Mouse (Mus musculus): ENCODE results near the gene Prkar2a. TPM values are rescaled to one million over a fixed set of nuclear protein-coding genes. Genes with fewer than 3 reads are reported as not detected.
"Not testable (repeated sequence)": the region's sequence is repeated elsewhere in the genome, so short reads cannot be mapped to it uniquely, and the experiment has no call there.

Prkar2a gene
- 59.3 and 63.8 TPM in 2 replicates for polyA plus RNA-seq (2016; fragmentation: Nextera tagmentation; extraction: Ambion mirVana)

DNA sequence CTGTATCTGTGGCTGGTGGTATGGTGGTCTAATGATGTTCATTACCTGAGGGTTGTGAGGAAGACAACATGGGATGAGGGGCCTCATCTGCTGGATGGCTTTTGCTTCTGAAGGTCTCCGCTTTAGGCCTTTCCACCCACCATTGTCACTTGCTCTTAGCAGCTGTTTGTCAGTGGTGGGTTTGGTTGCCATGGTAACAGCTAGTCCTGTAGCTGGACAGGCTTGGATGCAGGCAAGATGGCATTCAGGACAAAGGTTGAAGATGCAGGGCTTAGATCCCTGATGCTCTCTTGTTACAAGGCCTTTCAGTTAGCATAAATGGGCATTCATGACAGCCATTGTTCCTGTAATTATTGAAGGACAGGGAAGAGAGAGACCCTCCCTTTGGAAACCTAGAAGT lies at the start of gene Prkar2a:
Prkar2a (plus strand) TSS at position 209 of the 400 bp plus-strand sequence.
- Histone ChIP-seq H3K9me3 (replicated peaks) (no peaks in the 10 kb centered on the region), H3K36me3 (0 out of 2 replicates have a peak, but pooled peaks cover under 1% of the 10 kb centered on the region), H3K4me3 (no peak within 1 kb of the TSS), H3K27me3 (peaks cover 8% of the 10 kb centered on the region; the same call in 1 of the 2 replicates), H3K9ac (no peak within 1 kb of the TSS), H3K4me1 (peaks cover 38% of the 10 kb centered on the region), H3K4me2 (replicated peaks) (no peak within 1 kb of the TSS), H3K27ac (peak within 1 kb of the TSS; percentile 74)
- peak; percentile 12; the same call in 1 of the 2 replicates for ATAC-seq (ENCODE audit: low FRiP score)
- 35% methylated on average over 1 of the region's 1 CpGs for WGBS

DNA sequence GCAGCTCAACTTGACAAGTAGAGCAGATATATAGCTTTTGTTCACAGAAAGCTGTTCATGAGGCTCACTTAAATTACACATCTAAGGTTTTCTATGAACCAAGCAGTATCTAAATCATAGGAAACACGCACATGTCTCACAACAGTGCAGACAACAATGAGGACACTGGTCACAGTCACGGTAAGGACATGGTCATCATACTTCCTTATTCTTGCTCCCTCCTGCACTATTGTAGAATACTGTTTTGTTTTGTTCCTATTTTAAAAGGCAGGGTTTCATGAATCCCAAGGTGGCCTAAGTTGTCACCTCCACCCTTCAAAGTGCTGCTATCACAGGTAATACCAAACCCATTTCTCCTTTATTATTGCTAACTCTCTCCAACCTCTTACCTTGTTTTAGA lies 49.3 kb upstream of the Prkar2a start:
- ATAC-seq (ENCODE audit: low FRiP score), result no peak
- H3K4me2 ChIP-seq (replicated peaks), result no peak overlapping the region
- 89% methylated on average over 2 of the region's 2 CpGs for WGBS
- no peak overlapping the region for H3K4me3 ChIP-seq
- H3K9me3 ChIP-seq (replicated peaks), result no peaks in the 10 kb centered on the region
- no peaks in the 10 kb centered on the region for H3K4me1 ChIP-seq
- H3K27me3 ChIP-seq, result no peaks in the 10 kb centered on the region
- peaks cover 24% of the 10 kb centered on the region for H3K36me3 ChIP-seq
- no peak overlapping the region for H3K9ac ChIP-seq
- H3K27ac ChIP-seq, result no peak overlapping the region

DNA sequence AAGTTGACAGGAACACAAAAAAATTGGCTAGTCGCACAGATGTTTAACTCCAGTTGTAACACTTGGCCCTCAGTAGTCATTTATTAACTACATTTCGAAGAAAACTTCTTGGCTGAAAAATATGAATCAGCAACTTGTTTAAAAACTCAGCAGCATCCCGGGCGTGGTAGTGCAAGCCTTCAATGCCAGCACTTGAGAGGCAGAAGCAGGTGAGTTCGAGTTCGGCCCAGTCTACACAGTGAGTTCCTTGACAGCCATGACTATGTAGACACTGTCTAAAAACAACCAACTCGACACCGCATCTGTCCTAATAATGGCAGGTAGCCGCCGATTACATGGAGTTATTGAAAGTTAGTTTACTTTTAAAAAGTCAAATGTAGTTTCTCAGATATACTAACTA lies 40.9 kb upstream of the Prkar2a start:
- no peak overlapping the region for H3K27ac ChIP-seq
- H3K4me3 ChIP-seq, result peak overlapping the region; percentile 99
- no peaks in the 10 kb centered on the region for H3K27me3 ChIP-seq
- H3K4me2 ChIP-seq (replicated peaks), result peak overlapping the region; percentile 94
- H3K4me1 ChIP-seq, result peaks cover 15% of the 10 kb centered on the region
- no peak for ATAC-seq (ENCODE audit: low FRiP score)
- peak overlapping the region; percentile 92 for H3K9ac ChIP-seq
- 0 out of 2 replicates have a peak, but pooled peaks cover 4% of the 10 kb centered on the region for H3K36me3 ChIP-seq
- H3K9me3 ChIP-seq (replicated peaks), result no peaks in the 10 kb centered on the region
- 45% methylated on average over 10 of the region's 10 CpGs for WGBS

DNA sequence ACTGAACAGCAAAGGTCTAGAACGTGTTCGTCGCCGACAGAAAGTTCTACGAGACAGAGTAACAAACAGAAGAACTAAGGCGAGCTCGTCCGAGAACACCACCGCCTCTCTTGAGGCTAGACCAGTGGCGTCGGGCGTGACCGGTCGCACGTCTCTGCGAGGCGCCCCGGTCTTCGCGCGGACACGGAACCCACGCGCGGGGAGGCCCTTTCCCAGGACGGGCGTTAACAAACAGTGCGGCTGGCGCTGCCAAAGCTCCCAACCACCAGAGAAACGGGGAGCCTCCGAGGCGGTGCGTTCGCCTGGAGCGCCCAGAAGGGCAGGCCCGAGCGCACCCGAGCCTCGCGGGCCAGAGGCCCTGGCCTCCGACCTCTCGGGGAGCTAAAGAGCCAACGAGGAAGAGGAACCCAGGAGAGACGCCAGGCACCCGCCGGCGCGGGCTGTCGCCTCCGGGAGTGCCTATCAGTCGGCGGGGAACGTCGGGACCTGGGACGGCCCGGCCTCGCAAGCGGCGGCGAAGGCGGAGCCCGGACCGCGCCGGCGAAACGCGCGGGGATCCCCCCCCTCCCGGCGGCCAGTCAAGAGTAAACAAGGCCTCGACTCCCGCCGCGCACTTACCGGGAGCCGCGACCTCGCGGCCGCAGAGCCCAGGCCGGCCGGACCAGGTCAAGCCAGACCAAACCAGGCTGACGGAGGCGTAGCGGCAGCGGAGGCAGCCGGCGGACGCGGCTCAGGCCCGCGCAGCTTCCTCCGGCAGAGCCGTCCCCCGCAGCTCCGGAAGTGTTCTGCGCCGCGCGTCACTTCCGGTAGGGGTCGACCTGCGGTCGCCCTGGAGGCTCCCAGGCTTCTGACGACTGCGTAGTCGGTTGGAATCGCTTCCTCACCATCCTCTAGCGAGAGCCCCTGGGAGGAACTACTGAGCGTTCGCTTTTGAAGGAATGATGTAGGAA lies 40.2 kb upstream of the Prkar2a start, which contains the start of gene Arih2:
Arih2 (minus strand) TSS at position 776 of the 950 bp plus-strand sequence.
- Histone ChIP-seq H3K27me3 (no peaks in the 10 kb centered on the region), H3K4me3 (peak within 1 kb of the TSS; percentile 99), H3K4me2 (replicated peaks) (peak within 1 kb of the TSS; percentile 94), H3K4me1 (peaks cover 15% of the 10 kb centered on the region), H3K9ac (peak within 1 kb of the TSS; percentile 92), H3K9me3 (replicated peaks) (no peaks in the 10 kb centered on the region), H3K36me3 (no peaks in the 10 kb centered on the region), H3K27ac (peak within 1 kb of the TSS; percentile 91)
- under 1% methylated on average over 111 of the region's 112 CpGs for WGBS
- ATAC-seq (ENCODE audit: low FRiP score), result peak; percentile 99

DNA sequence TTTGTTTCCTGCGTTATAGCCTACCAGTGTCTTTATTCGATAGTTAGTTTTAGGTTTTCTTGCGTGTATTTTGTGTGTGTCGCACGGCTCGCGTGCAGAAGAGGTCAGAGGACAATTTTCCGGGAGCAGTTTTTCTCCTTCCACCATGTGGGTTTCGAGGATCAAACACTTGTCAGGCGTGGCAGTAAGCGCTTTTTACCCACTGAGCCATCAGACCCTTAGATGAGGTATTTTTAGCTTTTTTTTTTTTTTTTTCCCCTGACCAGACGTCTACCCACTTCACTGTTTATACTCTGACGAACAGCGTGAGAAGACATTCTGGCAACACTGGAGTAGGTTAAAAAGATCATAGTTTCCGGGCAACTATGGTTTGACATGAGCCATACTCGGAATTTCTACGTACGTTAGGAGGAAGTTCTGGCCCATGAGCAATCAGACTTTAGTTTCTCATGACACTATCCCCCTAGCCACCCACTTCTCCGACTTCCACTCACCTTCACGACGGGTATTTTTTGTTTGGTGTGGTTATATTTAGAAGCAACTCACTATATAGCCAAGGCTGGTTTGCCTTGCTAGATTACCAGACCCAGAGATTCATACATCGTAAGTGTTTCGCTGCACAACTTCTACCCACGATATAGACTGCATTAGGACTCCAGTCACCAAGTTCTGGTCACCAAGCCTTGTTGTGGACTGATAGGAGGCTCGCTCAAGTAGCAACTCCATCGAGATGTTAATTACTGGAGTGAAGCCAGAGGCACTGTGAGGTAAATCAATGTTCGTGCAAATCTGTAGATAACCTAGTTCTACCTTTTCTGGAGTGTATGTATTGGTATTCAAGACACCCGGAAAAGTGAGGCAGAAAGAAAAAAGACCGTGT lies 39.3 kb upstream of the Prkar2a start:
- ATAC-seq (ENCODE audit: low FRiP score), result no peak; the same call in none of the 2 replicates
- 32% methylated on average over 29 of the region's 29 CpGs for WGBS
- peak overlapping the region; percentile 91 for H3K27ac ChIP-seq

DNA sequence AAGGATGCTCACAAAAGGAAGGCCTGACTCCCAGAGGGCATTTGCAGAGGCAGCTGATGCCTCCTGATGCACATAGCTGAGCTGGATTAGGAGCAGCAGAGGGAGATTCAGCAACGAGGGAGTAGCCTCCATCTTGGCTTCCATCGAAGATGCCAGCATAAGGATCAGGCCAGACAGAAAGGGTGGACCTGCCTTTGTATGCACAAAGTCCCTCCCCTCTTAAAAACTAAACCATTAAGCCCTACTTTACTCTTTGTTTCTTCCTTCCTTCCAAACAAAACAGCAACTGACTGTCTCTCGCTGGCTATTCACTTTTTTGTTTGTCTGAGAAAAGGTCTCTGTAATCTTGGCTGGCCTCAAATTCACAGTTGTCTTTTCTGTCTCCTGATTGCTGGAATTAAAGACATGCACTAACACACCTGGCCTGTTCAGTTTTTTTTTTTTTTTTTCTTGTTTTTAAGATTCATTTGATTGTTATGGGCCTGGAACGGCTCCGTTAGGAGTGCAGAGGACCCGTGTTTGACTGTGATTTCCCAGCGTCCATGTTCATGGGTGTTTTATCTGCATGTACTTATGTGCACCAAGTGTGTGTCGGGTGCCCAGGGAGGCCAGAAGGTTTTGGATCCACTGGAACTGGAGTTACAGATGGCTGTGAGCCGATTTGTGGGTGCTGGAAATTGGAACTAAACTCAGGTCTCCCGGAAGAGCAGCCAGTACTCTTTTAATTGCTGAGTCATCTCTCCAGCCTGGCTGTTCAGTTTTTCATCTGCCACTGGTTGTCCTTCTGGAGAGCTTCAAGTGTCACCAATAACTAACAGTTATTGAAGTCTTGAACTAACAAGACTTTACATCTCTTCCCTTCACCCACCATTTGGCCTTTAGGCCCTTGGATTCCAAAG lies 34.3 kb upstream of the Prkar2a start:
- Histone ChIP-seq H3K9ac (no peak overlapping the region), H3K9me3 (replicated peaks) (no peaks in the 10 kb centered on the region), H3K4me1 (peaks cover 5% of the 10 kb centered on the region), H3K27ac (no peak overlapping the region), H3K27me3 (no peaks in the 10 kb centered on the region), H3K4me3 (no peak overlapping the region), H3K36me3 (no peaks in the 10 kb centered on the region), H3K4me2 (replicated peaks) (no peak overlapping the region)
- no peak for ATAC-seq (ENCODE audit: low FRiP score)
- 82% methylated on average over 10 of the region's 10 CpGs for WGBS

More for the DNA sequence above, 39.3 kb upstream of the Prkar2a start:
- no peaks in the 10 kb centered on the region for H3K27me3 ChIP-seq
- H3K9ac ChIP-seq, result peak overlapping the region; percentile 92
- no peaks in the 10 kb centered on the region for H3K9me3 ChIP-seq (replicated peaks)
- H3K4me3 ChIP-seq, result peak overlapping the region; percentile 99
- H3K36me3 ChIP-seq, result no peaks in the 10 kb centered on the region
- H3K4me2 ChIP-seq (replicated peaks), result peak overlapping the region; percentile 94
- peaks cover 15% of the 10 kb centered on the region for H3K4me1 ChIP-seq

DNA sequence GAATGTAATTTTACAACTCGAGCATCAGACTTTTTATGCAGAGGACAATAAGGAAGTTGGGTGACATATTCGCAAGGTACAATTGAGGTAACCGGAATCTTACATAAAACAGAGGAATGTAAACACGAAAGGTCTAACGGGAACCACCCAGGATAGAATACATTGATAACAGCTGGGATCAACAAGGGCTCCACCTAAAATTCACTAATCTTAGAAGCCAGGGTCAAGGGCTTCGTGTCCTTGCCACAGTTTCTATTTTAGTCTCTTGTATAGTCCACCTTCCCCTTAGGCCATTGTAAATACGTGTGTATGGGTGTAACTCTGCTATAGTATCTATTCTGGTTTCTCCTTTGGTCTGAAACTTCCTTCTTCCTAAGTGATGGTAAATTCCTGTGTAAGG lies 33.2 kb upstream of the Prkar2a start:
- H3K27me3 ChIP-seq; H3K4me2 ChIP-seq (replicated peaks); H3K9me3 ChIP-seq (replicated peaks); H3K9ac ChIP-seq; ATAC-seq (ENCODE audit: low FRiP score); H3K4me3 ChIP-seq; H3K36me3 ChIP-seq; H3K27ac ChIP-seq; H3K4me1 ChIP-seq: not testable (repeated sequence)
- WGBS, result 87% methylated on average over 7 of the region's 7 CpGs

DNA sequence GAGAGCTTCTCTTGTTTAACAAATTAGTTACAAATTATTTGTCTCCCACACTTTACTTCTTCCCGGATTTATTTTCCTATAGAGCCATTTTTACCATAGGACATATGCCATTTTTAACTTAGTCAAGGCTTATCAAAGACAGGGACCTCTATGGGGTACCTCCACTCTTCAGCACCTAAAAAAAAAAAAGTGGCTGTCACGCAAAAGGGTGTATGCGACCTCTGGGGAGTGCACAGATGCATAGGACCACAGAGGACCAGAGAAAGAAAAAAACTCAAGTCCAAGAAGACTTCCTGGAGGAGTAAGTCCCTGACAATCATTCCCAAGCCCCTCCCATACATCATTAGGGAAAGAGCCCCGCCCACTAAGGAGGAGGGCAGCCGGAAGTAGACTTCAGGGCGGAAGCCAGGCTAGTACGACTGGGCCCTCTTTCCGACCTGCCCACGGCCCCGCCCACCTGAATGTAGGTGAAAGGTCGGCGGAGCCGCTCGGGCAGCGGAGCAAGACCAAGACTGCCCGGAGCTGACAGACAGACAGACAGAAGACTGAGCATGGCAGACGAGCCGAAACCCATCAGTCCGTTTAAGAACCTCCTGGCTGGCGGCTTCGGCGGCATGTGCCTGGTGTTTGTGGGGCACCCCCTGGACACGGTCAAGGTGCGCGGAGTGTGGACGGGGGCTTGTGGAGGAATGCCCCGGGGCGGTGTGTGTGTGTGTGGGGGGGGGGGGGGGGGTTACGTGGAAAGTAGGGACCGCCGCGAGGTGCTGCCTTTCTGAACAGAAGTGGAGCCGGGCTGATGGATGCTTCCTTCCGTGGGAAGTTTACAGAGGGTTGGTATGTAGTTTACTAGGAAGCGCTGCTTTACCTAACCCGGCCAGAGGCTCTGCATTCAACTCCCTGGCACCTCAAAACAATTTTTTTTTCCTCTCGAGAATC lies 27.2 kb upstream of the Prkar2a start, which contains the start of gene Slc25a20:
Slc25a20 (plus strand) TSS at position 412 of the 936 bp plus-strand sequence.
- Histone ChIP-seq H3K9me3 (replicated peaks) (no peaks in the 10 kb centered on the region), H3K4me1 (peaks cover 11% of the 10 kb centered on the region), H3K27ac (no peak within 1 kb of the TSS), H3K27me3 (no peaks in the 10 kb centered on the region), H3K36me3 (no peaks in the 10 kb centered on the region), H3K9ac (peak within 1 kb of the TSS; percentile 72), H3K4me3 (peak within 1 kb of the TSS; percentile 65), H3K4me2 (replicated peaks) (peak within 1 kb of the TSS; percentile 79)
- WGBS, result 3% methylated on average over 36 of the region's 37 CpGs
- ATAC-seq (ENCODE audit: low FRiP score), result peak; percentile 81

DNA sequence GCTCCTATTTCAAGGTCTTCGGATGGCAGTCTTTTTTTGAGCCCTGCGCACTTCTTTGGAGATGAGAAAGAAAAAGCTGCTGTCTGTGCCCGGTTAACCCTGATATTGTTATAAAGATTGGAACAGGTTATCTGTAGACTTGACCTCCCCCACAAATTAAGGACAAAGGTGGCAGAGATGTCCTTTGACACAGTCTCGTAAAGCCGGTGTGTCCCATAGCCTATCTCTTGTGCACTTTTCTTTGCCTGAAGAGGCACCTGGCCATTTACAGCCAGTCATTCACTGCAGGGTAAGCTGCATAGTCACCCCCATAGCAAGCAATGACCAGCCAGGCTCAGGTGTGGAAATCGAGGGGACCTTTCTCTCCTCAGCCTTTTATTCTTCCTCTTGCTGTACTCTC lies 26.5 kb upstream of the Prkar2a start:
- no peak overlapping the region for H3K27ac ChIP-seq
- peak overlapping the region; percentile 65 for H3K4me3 ChIP-seq
- no peaks in the 10 kb centered on the region for H3K27me3 ChIP-seq
- peaks cover 11% of the 10 kb centered on the region for H3K4me1 ChIP-seq
- no peak for ATAC-seq (ENCODE audit: low FRiP score)
- 49% methylated on average over 6 of the region's 6 CpGs for WGBS
- H3K4me2 ChIP-seq (replicated peaks), result peak overlapping the region; percentile 79
- H3K9ac ChIP-seq, result peak overlapping the region; percentile 72
- H3K36me3 ChIP-seq, result no peaks in the 10 kb centered on the region; the same call in 1 of the 2 replicates
- H3K9me3 ChIP-seq (replicated peaks), result no peaks in the 10 kb centered on the region

DNA sequence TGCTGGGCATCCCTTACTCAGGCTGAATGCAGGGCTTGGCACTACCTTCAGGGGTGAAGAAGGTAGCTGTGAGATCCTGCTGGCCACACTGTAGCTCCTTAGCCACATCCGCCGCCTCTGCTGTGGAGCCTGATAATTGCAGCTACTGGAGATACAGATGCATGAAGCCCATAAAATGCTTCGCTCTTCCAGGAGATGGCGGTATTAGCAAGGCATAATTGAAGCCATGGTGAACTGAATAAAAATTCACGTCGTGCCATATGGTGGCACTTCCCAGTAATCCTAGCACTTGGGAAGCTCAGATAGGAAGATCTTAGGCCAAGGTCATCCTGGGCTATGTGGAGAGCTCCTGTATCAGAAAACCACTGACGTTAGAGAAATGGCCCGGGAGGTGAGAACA lies 19.2 kb upstream of the Prkar2a start:
- ATAC-seq (ENCODE audit: low FRiP score), result no peak
- no peaks in the 10 kb centered on the region for H3K4me1 ChIP-seq
- no peaks in the 10 kb centered on the region for H3K9me3 ChIP-seq (replicated peaks)
- H3K27ac ChIP-seq, result no peak overlapping the region
- H3K36me3 ChIP-seq, result peaks cover 40% of the 10 kb centered on the region
- no peaks in the 10 kb centered on the region for H3K27me3 ChIP-seq
- WGBS, result 55% methylated on average over 8 of the region's 8 CpGs
- no peak overlapping the region for H3K4me3 ChIP-seq
- H3K9ac ChIP-seq, result no peak overlapping the region
- no peak overlapping the region for H3K4me2 ChIP-seq (replicated peaks)
